Mouse (Mus musculus) small intestine, adult 2 months (tissue): Measurements from ENCODE around the gene Galk1.

Experiments
- CTCF ChIP-seq: fragments of 200-500 bp; IDR thresholded peaks from 2 replicates; pipeline ENCODE4 v1.5.1; 2012; ENCODE audit warnings: low read depth, mild to moderate bottlenecking, control low read depth, inconsistent platforms, low read length, moderate library complexity, mixed read lengths; ENCODE audit not compliant: insufficient replicate concordance, insufficient read length; ENCODE audit errors: extremely low read depth
- POLR2A ChIP-seq: fragments of 200-500 bp; IDR thresholded peaks from 2 replicates; pipeline ENCODE4 v1.6.1; 2012; ENCODE audit warnings: low read depth, mild to moderate bottlenecking, control low read depth, inconsistent platforms, low read length, moderate library complexity

DNA sequence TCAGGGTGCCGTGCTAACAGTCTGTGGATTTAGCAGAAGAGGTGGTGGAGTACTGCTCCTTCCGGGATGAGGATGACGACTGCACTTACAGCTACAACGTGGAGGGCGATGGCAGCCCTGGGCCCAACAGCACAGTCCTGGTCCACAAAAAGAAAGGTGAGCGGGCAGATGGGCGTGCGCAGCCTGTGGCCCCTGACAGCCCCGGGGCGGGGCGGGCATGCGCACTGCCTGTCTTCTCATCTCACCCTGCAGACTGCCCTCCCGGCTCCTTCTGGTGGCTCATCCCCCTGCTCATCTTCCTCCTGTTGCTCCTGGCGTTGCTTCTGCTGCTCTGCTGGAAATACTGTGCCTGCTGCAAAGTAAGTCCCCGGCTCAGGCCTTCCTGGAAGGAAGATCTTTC lies 22.8 kb downstream of the Galk1 start:
- no peak for TF ChIP-seq CTCF
- TF ChIP-seq POLR2A = no peak
